Mouse (Mus musculus) lung, postnatal 25 days (tissue): ENCODE data around the gene Nphp4.
"Not testable (repeated sequence)": the region's sequence is repeated elsewhere in the genome, so short reads cannot be mapped to it uniquely, and the experiment has no call there.

Experiments used
- DNase-seq: peaks from one replicate; pipeline ENCODE4 v3.0.0; 2022; ENCODE audit warnings: low spot score

The Nphp4 gene

GRCm38 (mm10) chr4:152478224-152478567 is 1.7 kb downstream of the Nphp4 start:
- DNase-seq = no peak

- no peak for DNase-seq
Measured at GRCm38 (mm10) chr4:152480426-152480825, 3.9 kb downstream of the Nphp4 start.

DNA sequence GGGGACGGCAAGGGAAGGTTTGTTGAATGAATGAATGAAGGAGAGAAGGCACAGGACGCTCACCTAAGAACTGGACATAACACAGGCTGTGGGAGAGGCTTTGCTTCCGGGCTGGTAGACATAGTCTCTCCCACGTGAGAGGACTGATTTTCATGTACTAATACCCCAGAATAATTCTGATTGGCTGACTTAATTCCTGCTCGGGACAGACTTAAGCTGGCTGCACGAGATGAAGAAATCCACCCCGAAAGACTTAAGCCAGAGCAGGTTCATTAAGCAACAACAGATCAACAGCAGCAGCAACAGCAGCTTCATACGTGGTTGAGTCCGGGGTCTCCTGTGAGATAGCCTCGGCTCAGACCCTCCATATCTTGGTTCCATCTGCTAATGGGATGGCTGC is 11.5 kb downstream of the Nphp4 start:
- no peak for DNase-seq

- DNase-seq = no peak
Measured at GRCm38 (mm10) chr4:152490311-152490710, 13.8 kb downstream of the Nphp4 start.

DNA sequence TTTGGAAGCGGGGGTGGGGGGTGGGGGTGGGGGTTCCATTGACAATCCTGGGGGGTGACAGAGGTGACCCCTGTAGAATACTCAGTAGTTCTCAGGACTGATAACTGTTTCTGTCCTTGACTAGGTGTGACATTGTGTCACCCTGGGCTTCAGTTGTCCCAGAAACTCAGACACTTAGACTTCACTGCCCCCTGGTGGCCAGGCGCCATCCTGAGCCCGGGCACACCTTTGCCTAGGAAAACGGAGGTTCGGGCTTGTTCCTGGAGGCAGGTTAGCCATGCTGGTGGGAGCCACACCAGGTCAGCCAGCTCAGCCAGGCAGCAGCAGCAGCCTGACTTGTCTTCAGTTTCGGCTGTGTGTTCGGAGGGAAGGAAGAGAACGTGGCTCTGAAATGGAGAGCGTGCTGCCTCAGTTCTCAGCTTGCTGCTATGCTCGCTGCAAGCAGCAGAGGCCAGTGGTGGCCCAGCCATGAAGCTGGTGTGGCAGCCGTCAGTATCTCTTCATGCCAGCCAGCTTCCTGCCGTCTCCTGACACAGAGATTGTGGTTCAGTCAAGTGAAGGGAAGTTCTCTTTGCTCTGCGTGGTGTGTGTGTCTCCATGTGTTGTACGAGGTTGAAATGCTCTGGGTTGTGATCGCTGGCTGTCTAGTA is 14.9 kb downstream of the Nphp4 start:
- DNase-seq = peak; percentile 64

DNA sequence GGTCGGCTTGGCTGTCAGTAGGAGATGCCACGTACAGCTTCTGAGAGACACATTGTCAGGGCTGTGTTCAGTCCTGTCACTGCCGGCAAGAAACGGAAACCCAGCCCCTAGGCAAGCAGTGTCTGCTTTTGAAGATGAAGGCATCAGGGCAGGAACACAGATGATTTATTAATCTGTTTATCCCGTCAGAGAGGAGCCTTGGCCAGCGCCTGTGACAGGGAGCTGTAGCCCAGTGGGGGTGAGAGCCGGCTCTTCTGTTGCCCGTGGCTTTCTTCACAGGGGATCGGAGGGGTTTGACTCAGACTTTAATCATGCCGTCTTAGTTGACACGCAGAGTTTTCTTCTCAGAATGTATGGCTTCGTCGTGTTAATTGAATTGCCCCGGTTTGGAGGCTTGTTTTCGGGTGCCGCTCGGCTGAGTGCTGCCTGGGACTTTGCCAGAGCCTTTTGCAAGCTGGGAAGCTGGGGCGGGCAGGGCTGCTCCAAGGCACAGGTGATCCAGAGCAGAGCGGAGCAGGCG is 17.9 kb downstream of the Nphp4 start:
- DNase-seq = no peak

DNA sequence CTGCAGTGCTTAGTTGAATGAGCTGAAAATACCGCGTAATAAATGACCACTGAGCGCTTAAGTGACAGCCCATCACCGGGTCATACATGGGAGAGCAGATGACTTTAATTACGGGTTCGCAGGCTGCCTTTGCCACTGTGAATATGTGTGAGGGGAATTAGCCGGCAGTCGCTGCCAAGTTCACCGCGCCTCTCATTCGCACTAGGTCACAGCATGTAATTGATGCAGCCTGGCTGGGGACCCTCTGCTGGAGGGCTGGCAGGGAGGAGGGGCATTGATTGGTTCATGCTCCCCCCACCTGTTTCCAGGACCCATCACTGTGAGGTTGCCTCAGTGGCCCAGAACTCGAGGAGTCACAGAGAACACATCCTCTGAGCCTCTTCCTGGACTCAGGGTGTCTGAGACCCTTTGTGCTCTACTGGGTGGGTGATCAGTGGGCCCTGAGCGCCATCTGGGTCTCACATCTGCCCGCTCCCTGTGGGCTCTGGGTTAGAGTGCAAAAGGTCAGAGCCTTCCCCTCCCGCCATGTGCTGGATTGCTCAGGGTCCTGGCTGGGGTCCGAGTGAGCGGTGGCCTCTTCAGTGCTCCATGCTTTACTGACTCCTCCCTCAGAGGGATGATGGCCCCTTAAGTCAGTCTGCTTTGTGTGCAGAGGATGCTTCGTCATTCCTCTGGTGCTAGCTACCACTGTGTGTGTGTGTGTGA is 35.9 kb downstream of the Nphp4 start:
- DNase-seq = no peak

- no peak for DNase-seq
Measured at GRCm38 (mm10) chr4:152514884-152515283, 38.4 kb downstream of the Nphp4 start.

GRCm38 (mm10) chr4:152519106-152519505 is 42.6 kb downstream of the Nphp4 start:
- DNase-seq = no peak

GRCm38 (mm10) chr4:152520083-152520482 is 43.6 kb downstream of the Nphp4 start:
- peak; percentile 14 for DNase-seq

DNA sequence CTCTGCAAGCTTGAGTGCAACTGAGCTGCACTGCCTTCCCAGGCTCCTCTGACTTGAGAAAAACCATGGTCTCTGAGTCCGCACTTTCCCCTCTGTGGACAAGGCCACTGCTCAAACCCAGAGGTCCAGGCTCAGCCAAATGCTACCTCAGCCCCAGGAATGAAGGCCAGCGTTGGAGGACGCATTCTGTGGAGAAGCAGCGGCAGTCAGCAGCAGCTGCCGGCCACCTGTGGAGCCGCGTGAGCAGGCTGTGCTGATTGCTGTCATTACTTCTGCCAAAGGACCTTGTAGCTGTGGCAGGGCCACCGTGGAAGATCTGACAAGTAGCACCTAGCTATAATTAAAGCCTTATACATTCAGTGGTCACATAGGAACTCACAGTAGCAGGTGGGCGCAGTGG is 56.4 kb downstream of the Nphp4 start:
- no peak for DNase-seq

- DNase-seq = no peak
Measured at GRCm38 (mm10) chr4:152539756-152540155, 63.2 kb downstream of the Nphp4 start.

DNA sequence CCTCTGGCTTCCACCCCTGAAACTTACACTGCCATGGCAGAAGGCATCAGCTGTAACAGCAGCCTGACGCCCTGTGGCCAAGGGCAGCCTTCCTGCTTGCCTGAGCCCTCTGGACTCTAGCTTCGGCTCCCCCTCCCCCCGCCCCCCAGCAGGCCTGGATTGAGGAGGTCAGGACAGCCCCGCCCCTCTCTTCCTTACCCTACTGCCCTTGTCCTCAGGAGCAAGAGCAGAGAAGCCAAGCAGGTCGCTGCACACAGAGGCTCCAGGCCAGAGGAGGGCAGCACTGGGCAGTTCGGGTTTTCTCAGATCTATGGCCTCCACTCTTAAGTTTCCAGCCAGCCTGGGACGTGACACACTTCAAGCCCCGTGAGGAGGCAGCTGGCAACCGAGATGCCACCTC is 64.7 kb downstream of the Nphp4 start:
- no peak for DNase-seq

- no peak for DNase-seq
Measured at GRCm38 (mm10) chr4:152542447-152542846, 65.9 kb downstream of the Nphp4 start.

DNA sequence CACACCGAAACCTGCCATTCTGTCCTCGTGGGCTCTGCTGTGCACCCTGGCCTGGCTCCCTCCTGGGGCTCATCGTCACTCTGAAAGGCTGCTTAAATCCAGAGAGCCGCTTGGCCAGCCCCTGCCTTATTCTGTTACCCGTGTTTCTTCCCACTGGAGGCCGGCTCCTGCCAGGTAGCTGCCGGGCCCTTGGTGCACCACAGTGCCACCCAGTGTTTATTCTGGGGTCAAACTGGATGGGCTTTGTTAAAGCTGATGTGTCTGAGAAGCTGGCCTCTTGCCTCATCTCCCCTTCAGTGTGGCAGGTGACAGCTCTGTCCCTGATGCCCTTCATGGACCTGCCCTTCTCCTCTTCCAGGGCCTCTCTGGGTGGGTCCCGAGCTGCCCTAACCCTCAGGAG is 70.0 kb downstream of the Nphp4 start:
- DNase-seq = no peak

- DNase-seq = no peak
Measured at GRCm38 (mm10) chr4:152547886-152548663, 71.6 kb downstream of the Nphp4 start.

- no peak for DNase-seq
Measured at GRCm38 (mm10) chr4:152549507-152550202, 73.1 kb downstream of the Nphp4 start.

GRCm38 (mm10) chr4:152550203-152550549 is 73.7 kb downstream of the Nphp4 start:
- no peak for DNase-seq

DNA sequence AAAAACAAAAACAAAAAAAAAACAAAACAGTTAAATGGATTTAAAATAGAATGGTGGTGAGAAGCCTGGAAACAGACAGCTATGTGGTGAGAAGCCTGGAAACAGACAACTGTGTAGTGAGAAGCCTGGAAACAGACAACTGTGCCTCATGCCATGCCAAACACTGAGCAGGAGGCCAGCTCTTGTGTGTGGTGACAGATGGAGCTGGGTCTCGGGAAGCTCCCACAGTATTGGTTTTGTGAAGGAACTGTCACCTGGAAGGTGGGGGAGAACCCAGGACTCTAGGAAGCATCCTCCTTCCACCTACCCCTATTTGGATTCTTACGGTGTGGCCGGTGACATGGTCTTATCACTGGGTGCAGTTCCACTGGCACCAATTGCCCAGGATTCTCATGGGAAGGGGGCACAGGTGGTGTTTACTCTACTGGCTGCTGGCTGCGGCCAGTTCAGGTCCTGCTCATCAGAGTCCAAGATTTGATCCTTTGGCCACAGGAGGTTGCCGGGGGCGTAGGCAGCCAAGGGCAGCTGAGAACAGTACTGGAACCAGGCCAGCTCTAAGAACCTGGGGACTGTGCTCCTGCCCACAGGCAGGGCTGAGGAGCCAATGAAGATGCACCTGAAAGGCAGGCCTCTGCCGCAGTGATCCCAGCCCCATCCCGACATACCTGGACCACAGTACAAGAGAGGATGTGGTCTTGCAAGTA is 77.2 kb downstream of the Nphp4 start:
- DNase-seq = no peak

DNA sequence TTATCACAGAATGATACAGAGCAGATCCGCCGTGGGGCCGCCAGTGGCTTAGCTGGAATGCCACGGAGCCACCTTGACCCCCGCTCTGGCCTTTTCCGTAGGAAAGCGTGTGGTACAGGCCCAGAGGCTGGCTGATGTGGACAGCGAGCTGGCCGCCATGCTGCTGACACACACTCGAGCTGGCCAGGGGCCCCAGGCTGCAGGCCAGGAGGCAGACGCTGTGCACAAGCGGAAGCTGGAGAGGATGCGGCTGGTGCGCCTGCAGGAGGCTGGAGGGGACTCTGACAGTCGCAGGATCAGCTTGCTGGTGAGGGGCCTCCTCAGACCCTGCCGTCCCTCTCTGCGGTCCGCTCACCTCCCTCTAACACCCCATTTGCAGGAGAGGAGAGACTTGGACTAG is 77.9 kb downstream of the Nphp4 start:
- no peak for DNase-seq

DNA sequence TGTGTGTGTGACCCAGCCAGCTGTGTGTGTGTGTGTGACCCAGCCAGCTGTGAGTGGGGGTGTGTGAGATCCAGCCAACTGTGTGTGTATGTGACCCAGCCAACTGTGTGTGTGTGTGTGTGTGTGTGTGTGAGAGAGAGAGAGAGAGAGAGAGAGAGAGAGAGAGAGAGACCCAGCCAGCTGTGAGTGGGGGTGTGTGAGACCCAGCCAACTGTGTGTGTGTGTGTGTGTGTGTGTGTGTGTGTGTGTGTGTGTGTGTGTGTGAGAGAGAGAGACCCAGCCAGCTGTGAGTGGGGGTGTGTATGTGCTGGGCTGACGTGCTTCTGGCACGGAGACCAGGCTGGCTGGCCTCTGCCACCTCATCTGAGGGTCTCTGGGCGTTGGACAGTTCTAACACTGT is 79.3 kb downstream of the Nphp4 start:
- not testable (repeated sequence) for DNase-seq

DNA sequence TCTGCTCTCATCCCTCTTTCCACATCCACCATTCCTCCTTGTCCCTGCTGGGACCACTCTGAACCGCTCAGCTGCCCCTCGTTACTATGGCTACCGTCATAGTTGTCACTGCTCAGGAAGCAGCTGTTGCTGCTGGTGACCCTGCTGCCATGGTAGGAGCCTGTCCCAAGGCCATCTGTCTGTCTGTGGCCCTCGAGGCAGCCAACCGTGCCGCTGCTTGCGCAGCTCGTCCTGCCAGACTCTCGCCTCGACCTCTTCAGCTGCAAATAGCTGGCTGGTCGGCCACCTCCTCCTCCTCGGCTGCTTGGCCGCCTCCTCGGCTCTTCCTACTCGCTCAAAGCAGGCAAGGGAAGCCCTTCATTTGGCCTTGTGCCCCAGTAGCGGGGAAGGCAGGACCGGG is 81.7 kb downstream of the Nphp4 start:
- DNase-seq = peak; percentile 1
